Mouse (Mus musculus) gastrocnemius, postnatal 25 days (tissue): ENCODE data around the gene Slc7a4. TPM values are rescaled to one million over a fixed set of nuclear protein-coding genes. Genes with fewer than 3 reads are reported as not detected.

ENCODE experiments used
- total RNA-seq, 2 experiments: library from RNA; stranded (reverse); gene quantifications; 1 replicate in 1 of 2; 2 replicates in 1 of 2; pipeline ENCODE4 v1.2.3; 2021

Slc7a4 gene
- total RNA-seq, 2 experiments from 2014 or later: 0.32 to 0.36 TPM

Other genes starting within 250 kb of the Slc7a4 start
- 10 to 100 TPM; 15.2 to 16.5 TPM for gene Snap29, start 177.2 kb downstream of the Slc7a4 start, total RNA-seq
- gene Pi4ka, start 176.9 kb downstream of the Slc7a4 start, total RNA-seq: 10 to 100 TPM; 15.9 to 20.4 TPM
- gene Crkl, start 131.2 kb downstream of the Slc7a4 start, total RNA-seq: 10 to 100 TPM; 19.2 to 21.6 TPM
- gene Aifm3, start 93.6 kb downstream of the Slc7a4 start, total RNA-seq: under 1 TPM; 0.18 to 0.35 TPM
- 10 to 100 TPM; 19.2 to 23.6 TPM for gene Lztr1, start 74.5 kb downstream of the Slc7a4 start, total RNA-seq
- 10 to 100 TPM; 12.8 to 14.5 TPM for gene Thap7, start 52.1 kb downstream of the Slc7a4 start, total RNA-seq
- 1 to 10 TPM; 1.2 to 2.0 TPM for gene Lrrc74b, start 22.0 kb downstream of the Slc7a4 start, total RNA-seq
- 1 to 10 TPM; 8.7 to 9.1 TPM for gene P2rx6, start 21.3 kb downstream of the Slc7a4 start, total RNA-seq
- 1 to 10 TPM; 7.5 to 9.0 TPM for gene Smpd4, start 36.1 kb upstream of the Slc7a4 start, total RNA-seq
- 1 to 10 TPM in 1 of 2 experiments, under 1 TPM in 1; 0.77 to 1.6 TPM for gene Ccdc74a, start 63.3 kb upstream of the Slc7a4 start, total RNA-seq
- gene Med15, start 149.7 kb upstream of the Slc7a4 start, total RNA-seq: 10 to 100 TPM; 18.1 to 18.9 TPM
- gene Klhl22, start 176.4 kb upstream of the Slc7a4 start, total RNA-seq: 10 to 100 TPM; 15.4 to 18.8 TPM
- 1 to 10 TPM; 4.7 to 5.4 TPM for gene Scarf2, start 214.1 kb upstream of the Slc7a4 start, total RNA-seq
- not detected for gene B830017H08Rik, start 249.9 kb upstream of the Slc7a4 start, total RNA-seq